Mouse (Mus musculus) v-Abl transformed pro-B cells (cell line): ENCODE results near the gene Lgr6.

Experiments used
- in situ Hi-C, 2 experiments: fragments of 400-800 bp; cut with MboI; formaldehyde crosslinking; loops; one replicate each; pipeline ENCODE4 v1.15.1; 2025; ENCODE audit not compliant: unreplicated experiment in 2 of 2

Gene Lgr6

GRCm38 (mm10) chr1:135087414-135087813, 17.7 kb downstream of the Lgr6 start:
- in situ Hi-C loops, result no loop called here

DNA sequence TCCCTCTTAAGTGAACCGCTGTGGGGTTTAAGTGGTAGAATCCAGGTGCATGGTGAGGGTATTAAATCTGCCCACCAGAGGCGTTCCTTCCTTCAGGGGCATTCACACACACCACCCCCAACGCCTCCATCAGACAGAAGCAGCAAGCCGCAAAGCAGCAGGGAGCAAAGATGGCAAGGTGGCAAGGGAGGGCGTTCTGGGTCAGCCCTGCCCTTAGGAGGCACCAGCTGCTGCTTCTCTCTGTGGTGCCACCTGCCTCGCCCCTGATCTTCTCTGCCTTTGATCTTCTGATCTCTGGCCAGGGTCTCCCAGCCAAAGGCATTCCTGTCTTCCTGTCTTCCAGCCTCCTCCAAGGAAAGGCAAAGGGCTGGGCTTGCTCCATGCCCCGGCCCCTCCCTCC, 19.1 kb downstream of the Lgr6 start:
- in situ Hi-C loops, result no loop called here

- in situ Hi-C loops, result no loop called here
Observed at GRCm38 (mm10) chr1:135085296-135085871, 19.7 kb downstream of the Lgr6 start.

GRCm38 (mm10) chr1:135083465-135083864, 21.6 kb downstream of the Lgr6 start:
- in situ Hi-C loops, result no loop called here

DNA sequence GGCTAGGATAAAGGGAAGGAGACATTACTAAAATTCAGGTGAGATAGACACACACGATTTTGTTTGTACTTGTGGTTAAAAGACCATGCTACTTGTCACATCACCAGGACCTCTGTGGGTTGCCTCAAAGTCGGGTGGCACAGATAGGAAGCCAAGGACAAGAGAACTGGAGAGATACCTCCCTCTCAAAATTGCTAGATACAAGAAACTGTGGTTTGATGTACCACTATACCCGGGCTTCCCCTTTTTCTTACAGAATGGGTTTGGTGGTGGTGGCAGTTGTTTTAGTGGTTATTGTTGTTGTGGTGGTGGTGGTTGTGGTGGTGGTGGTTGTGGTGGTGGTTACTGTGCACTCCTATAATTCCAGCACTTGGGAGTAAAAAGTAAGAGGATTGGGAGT, 22.8 kb downstream of the Lgr6 start:
- in situ Hi-C loops, result no loop called here

DNA sequence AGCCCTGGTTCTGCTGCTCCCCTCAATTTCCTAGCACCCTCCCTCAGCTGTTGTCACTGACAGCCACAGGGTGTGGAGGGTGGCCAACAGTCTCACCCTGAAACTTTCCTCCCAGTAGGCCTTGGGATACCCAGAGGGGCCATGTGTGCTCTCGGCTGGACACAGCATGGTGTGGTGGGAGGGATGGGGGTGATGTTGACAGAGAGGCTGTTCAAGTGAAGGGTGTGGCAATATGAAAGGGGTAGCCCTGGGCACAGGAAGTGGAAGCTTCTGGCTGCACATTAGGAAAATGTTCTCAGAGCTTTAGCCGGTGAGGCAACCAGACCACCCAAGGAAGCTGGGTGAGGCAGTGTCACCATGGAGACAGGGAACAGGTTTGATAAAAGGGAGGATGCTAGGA, 26.1 kb downstream of the Lgr6 start:
- in situ Hi-C loops, result no loop called here

DNA sequence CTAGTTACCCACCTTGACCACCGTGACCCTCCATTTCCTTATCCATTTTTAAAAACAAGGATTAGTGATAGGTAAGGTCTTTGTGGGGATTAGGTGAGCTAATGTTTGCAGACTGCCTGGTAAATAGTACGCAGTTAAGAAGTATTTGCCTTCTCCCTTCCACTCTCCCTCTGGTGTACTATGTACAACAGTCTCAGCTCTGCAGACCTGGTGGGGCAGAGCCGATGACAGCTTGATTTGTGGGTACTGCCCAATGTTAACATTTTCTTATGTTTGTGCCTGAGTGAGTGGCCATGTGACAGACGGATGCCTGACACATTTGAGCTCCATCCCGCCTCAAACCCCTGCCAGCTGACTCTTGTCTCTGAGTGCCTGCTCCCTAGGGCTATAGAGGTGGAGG, 28.6 kb downstream of the Lgr6 start:
- in situ Hi-C loops, result no loop called here

- in situ Hi-C loops, result no loop called here
Observed at GRCm38 (mm10) chr1:135075270-135075669, 29.8 kb downstream of the Lgr6 start.

GRCm38 (mm10) chr1:135072643-135073042, 32.4 kb downstream of the Lgr6 start:
- in situ Hi-C loops, result no loop called here

GRCm38 (mm10) chr1:135069841-135070240, 35.2 kb downstream of the Lgr6 start:
- in situ Hi-C loops, result no loop called here

DNA sequence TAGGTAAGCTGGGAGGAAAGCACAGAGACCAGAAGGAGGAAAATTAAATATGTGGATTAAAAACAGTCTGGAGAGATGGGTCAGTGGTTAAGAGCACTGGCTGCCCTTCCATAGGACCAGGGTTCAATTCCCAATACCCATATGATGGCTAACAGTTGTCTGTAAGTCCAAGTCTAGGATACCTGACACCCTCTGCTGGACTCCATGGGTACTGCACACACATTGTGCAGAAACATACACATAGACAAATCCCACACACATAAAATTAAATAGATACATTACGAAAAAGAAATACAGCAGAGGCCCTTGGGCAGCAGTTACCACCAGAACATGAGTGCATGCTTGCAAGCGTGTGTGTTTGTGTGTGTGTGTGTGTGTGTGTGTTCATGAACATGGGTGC, 40.6 kb downstream of the Lgr6 start:
- in situ Hi-C loops, result no loop called here

GRCm38 (mm10) chr1:135062936-135063335, 42.1 kb downstream of the Lgr6 start:
- in situ Hi-C loops, result no loop called here

- in situ Hi-C loops, result no loop called here
Observed at GRCm38 (mm10) chr1:135061300-135061699, 43.8 kb downstream of the Lgr6 start.

DNA sequence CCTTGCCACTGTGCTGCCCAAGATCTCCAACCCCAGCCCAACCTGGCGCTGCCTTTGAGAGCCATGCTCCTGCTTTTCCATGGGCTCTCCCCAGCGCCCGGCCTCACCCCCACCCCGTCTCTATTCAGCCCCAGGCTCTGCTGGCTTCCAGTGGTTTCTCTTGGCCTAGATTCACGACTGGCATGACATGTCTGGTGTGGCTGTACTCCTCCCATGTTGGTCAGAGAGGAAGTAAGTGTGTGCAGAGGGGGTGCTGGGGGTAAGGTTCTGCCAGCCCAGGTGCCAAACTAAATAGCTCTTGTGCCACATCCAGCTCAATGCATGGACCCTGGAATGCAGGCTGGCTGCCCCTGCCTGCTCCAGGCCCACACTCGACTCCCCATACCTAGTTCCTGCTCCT, 44.9 kb downstream of the Lgr6 start:
- in situ Hi-C loops, result no loop called here

DNA sequence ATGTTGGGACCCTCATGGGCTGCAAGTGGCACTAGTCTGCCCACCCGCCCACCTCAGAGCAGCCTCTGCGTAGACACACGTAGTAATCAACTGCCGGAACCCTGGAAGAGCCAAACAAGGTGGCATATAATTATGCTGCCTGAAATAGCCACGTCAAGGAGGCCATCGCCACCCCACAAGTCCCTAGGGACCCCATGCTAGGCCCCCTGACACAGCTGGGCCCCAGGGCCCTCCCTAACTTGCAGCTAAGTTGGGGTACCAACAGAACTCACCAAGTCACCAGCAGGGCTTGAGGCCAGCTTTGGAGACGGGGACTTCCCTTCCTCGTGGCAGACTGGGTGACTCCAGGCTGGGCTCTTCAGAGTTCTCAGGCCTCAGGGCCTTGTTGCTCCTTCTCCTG, 48.2 kb downstream of the Lgr6 start:
- in situ Hi-C loops, result no loop called here

DNA sequence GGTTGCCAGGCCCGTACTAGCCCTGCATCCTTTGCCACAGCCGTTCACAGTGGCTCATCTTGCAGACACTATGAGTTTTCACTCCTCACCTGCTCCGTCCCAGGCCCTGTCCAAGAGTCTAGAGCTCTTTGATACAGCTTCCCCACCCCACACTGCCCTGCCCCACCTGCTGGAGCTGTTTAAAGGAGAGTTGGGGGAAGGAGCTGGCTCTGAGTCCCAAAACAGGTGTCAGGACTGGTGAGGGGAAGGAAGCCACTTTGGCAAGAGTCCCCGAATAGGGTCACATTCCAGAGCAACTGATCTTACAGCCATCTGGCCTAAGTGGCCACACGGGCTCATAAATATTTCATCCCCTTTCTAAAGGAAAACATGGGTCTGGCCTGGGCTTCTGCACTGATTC, 51.0 kb downstream of the Lgr6 start:
- in situ Hi-C loops, result no loop called here

DNA sequence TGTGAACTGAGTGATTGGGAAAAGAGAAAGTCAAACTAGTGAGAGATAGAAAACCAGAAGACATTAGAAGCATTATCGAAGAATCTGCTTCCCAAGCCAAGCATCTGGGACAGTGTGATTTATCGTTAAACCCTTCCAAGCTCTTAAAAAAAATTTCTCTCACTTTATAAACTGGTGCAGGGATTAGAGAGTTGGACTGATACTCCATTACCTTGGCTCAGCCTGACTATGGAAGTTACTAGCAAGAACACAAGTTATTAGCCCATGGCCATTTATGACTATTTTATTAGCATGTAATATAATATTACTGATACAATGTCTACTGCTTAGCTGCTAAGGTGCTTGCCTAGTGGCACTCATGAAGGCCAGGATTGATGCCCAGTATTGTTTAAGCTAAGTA, 60.6 kb downstream of the Lgr6 start:
- in situ Hi-C loops, result no loop called here

GRCm38 (mm10) chr1:135036297-135036696, 68.8 kb downstream of the Lgr6 start:
- in situ Hi-C loops, result loop anchor here in 1 of 2 experiments (10.0 kb wide), 1 partner anchor 69 kb away; the partner anchor contains the start of gene Lgr6

GRCm38 (mm10) chr1:135032658-135033057, 72.4 kb downstream of the Lgr6 start:
- in situ Hi-C loops, result loop anchor here in 1 of 2 experiments (10.0 kb wide), 1 partner anchor 72 kb away; the partner anchor contains the start of gene Lgr6

DNA sequence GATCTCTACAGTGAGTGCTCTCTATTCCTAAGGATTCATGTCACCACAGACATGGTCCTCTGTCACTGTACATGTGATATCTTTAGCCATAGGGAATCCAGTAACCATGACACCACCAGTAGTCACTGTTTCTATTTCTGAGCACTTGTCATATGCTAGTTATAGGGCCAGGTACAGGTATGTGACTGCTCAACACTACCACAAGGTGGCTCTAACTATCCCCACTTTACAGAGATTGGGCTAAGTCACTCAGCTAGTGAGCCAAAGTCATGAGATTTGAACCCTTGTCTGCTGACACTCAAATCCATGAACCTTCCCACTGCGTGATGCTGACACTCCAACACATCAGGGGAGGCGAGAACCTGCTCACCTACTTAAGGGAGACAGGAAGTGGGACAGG, 75.0 kb downstream of the Lgr6 start:
- in situ Hi-C loops, result loop anchor here in 1 of 2 experiments (10.0 kb wide), 1 partner anchor 75 kb away; the partner anchor contains the start of gene Lgr6

DNA sequence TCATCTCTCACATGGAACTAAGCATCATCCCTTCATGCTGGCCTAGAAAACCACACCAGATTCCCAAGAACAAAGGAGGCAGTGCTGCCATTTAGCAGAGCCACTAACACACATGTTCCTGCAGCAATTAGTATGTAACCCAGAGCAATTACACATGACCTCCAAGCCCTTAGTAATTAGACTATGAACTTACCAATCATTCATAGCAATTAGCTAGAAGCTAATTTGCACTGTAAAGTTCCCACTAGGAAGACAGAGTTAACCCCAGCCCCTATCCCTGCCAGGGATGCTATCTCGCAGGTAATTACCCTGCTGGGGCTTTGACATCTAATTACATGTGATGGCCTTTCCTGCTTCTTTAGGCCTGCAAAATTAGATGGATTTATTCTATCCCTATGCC, 78.8 kb downstream of the Lgr6 start:
- in situ Hi-C loops, result no loop called here

DNA sequence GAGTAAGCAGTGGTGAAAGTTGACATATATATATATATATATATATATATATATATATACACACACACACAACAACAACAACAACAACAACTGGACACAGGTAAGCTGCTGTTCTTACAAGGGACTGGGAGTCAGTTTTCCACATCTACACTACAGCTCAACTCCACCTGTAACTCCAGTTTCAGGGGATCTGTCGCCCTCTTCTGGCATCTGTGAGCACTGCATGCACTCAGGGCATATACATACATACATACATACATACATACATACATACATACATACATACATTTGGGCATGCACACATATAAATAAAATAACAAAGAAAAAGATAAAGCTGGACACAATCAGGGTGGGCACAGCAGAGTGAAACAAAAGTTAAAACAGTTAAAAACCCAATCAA, 81.5 kb downstream of the Lgr6 start:
- in situ Hi-C loops, result no loop called here

DNA sequence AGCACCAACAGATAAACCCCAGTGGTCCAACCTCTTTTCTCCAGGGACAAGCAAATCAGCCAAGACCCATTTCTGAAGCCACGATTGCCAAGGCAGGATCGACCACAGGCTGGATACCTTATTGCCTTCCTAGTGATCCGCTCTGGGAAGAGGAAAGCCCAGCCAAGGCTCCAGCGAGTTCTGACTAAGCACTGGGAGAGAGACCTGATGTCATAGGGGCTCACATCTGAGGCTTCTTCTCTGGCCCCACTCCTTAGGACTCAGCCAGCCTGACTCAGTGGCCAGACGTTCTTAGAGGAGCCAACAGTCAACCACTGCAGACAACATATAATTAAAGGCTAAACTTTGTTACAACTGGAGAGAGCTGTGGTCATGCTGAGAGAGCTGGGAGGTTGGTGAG, 83.1 kb downstream of the Lgr6 start:
- in situ Hi-C loops, result no loop called here
